Mouse (Mus musculus): ENCODE measurements around the gene Nfic.

GRCm38 (mm10) chr10:81411471-81412400, 43.7 kb downstream of the Nfic start:
- TF ChIP-seq POLR2A (IDR thresholded peaks at IDR 0.05; ENCODE audit: control insufficient read depth, extremely low read depth, insufficient read depth, low read length, poor library complexity): no peak
- no peak for TF ChIP-seq CTCF (IDR thresholded peaks at IDR 0.05; ENCODE audit: borderline replicate concordance, control insufficient read depth, extremely low read depth, insufficient read depth, low read length, poor library complexity)

Data from thymus, adult 2 months (tissue).